Mouse (Mus musculus) brain, embryonic 14.5 days (tissue): ENCODE results near the gene Vps13a.

Source experiments
- CTCF ChIP-seq: fragments of 200-500 bp; IDR thresholded peaks from 2 replicates; pipeline ENCODE4 v1.5.1; 2012; ENCODE audit warnings: inconsistent platforms, mild to moderate bottlenecking, moderate library complexity, borderline replicate concordance; ENCODE audit not compliant: insufficient read depth, insufficient read length; ENCODE audit errors: extremely low read depth
- POLR2A ChIP-seq: fragments of 200-500 bp; IDR thresholded peaks from 2 replicates; pipeline ENCODE4 v1.6.1; 2012; ENCODE audit warnings: mild to moderate bottlenecking, inconsistent platforms, borderline replicate concordance; ENCODE audit not compliant: poor library complexity, insufficient read depth, insufficient read length, severe bottlenecking; ENCODE audit errors: extremely low read depth

GRCm38 (mm10) chr19:16804578-16804977 lies 23.8 kb upstream of the Vps13a start:
- TF ChIP-seq POLR2A, result no peak
- no peak for TF ChIP-seq CTCF
